ENCODE assay signal across 15 mouse cellular contexts in the genomic region with DNA sequence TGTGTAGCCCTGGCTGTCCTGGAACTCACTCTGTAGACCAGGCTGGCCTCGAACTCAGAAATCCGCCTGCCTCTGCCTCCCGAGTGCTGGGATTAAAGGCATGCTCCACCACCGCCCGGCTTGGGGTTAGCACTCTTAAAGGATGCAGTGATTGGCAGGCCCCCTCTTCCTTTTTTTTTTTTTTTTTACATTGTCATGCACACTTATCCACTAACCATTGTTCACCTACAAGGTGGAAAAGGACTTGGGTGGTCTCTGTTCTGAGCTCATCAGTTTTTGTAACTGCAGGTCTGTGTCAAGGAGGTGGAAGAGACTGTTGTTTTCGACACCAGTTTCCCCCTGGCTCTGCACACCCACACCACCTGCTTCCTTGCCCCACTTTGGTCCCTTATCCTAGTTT.
"Had no signal": no experiment of that assay in that cellular context is flagged by ENCODE, and none has a peak within 500 bp of the region (broad histone marks: within the 10 kb centered on the region; RNA-seq: fewer than 3 reads in every experiment).

No protein-coding gene starts in this region.

- H3K36me3 ChIP-seq: neural tube, embryonic 12.5 days; neural tube, embryonic 13.5 days; neural tube, embryonic 15.5 days; stomach, embryonic 15.5 days had no signal

- H3K27ac ChIP-seq: neural tube, embryonic 12.5 days; neural tube, embryonic 13.5 days; neural tube, embryonic 15.5 days; stomach, embryonic 15.5 days; stomach, postnatal 0 days had no signal

- H3K27me3 ChIP-seq: neural tube, embryonic 12.5 days; neural tube, embryonic 13.5 days; neural tube, embryonic 15.5 days; stomach, embryonic 15.5 days had no signal

- H3K4me1 ChIP-seq: neural tube, embryonic 12.5 days; neural tube, embryonic 13.5 days; neural tube, embryonic 15.5 days; stomach, embryonic 15.5 days had no signal

- H3K9me3 ChIP-seq: neural tube, embryonic 12.5 days; neural tube, embryonic 13.5 days; neural tube, embryonic 15.5 days; stomach, embryonic 15.5 days had no signal

- DNase-seq: retina, postnatal 1 day; right cerebral cortex, adult 18-20 months; right cerebral cortex, postnatal 14 days; right cerebral cortex, postnatal 25 days; right cerebral cortex, postnatal 4 days; spleen, adult 18-20 months; thymus, adult 2 months; thymus, postnatal 14 days; thymus, postnatal 25 days; thymus, postnatal 4 days had no signal

- H3K4me3 ChIP-seq: neural tube, embryonic 12.5 days; neural tube, embryonic 13.5 days; neural tube, embryonic 15.5 days; stomach, embryonic 15.5 days had no signal

- H3K9ac ChIP-seq: neural tube, embryonic 12.5 days; neural tube, embryonic 13.5 days; neural tube, embryonic 15.5 days; stomach, embryonic 15.5 days had no signal
